Mouse (Mus musculus) layer of hippocampus, adult 8-10 months (tissue): ENCODE measurements around the gene Myef2. TPM values are rescaled to one million over a fixed set of nuclear protein-coding genes. Genes with fewer than 3 reads are reported as not detected.

Experiments
- DNase-seq, 2 experiments: peaks; one replicate each; pipeline ENCODE4 v3.0.0; 2022; ENCODE audit warnings: low spot score in 2 of 2
- total RNA-seq, 4 experiments: library from RNA; stranded (reverse); gene quantifications; 2 replicates each; pipeline ENCODE4 v1.2.4; 2022

Gene Myef2
- total RNA-seq, 4 experiments from 2014 or later = 86.0 to 92.4 (median 89.1) TPM

- no peak for DNase-seq
These were observed 55.6 kb downstream of the Myef2 start, which contains the start of gene Slc24a5 for GRCm38 (mm10) chr2:125067894-125068293. Gene Slc24a5, plus strand, starts transcription at chr2:125068124.

- no peak for DNase-seq
These were observed 56.1 kb downstream of the Myef2 start for GRCm38 (mm10) chr2:125067373-125067772.

- no peak for DNase-seq
These were observed 60.5 kb downstream of the Myef2 start for GRCm38 (mm10) chr2:125062944-125063343.

DNA sequence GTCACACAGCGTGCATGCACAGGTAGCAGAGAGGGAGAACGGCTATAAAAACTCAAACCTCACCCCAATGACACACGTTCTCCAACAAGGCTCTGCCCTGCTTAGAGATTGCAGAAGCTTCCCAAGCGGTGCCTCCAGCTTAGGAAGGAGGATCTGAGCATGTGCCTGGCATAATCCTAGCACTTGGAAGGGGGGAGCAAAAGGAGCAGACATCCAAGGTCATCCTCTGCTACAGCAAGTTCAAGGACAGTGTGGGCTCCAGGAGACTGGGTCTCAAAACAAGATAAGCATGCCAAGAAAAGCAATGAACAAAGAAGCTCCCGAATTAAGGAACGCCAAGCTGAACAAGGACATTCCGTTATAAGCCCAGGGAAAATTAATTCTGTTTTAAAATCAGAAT, 62.0 kb downstream of the Myef2 start:
- DNase-seq = no peak

DNA sequence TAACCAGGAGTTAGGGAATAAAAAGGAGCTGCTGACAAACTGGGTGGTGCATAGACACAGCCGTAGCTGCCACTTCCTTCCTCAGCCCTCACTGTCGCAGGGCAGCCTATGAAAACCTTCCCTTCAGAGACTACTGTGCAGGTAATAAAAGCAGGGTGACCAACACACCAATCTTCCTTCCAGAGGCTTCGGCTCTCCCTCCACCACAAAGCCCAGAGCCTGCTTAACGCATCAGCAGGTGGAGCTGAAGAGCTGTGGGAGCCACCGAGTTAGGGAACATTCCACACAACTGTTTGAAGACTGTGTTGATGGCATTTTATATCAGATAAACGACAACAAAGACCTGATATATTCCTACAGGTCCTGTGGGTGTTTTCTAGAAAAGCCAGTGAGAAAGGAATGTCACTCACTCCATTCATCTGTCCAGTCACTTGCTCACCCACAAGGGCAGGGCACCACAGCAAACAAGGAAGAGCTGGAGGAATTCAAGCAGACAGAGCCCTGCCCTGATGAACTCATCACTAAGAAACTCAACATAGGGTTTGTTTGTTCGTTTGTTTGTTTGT, 66.1 kb downstream of the Myef2 start:
- DNase-seq = peak; percentile 20 to 39

DNA sequence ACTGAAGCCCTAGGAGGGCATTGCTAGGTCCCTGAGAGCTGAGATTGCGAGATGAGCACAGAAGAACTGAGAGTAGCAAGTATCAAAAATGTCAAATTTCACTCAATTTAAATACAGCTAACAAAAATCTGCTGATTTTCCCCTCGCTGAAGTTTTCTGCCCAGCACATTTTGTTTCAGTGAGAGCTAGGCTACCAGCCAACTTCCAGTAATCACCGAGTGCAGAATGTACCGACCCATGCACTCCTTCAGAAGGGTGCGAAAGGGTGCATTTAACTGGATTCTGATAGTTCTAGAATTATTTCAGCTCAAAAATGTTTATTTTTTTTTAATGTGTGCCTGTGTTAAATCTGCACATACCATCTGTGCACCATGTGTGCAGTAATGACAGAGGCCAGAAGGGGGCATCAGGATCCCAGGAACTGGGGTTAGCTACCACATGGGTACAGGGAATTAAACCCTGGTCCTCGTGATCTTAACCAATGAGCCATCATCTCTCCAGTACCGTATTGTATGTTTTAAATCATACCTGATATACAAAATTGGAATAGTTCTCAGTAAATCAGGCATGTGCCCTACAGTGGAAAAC, 68.1 kb downstream of the Myef2 start:
- DNase-seq = no peak

Other genes starting within 250 kb of the Myef2 start
- gene Slc24a5, start 55.5 kb downstream of the Myef2 start, total RNA-seq = 1 to 10 TPM in 3 of 4 experiments, under 1 TPM in 1; 0.69 to 1.4 (median 1.3) TPM
- 10 to 100 TPM; 12.0 to 15.0 (median 13.5) TPM for gene Ctxn2, start 13.0 kb upstream of the Myef2 start, total RNA-seq
- gene Slc12a1, start 28.8 kb upstream of the Myef2 start, total RNA-seq = under 1 TPM in 3 of 4 experiments, not detected in 1; 0.10 to 0.27 (median 0.25) TPM
- 10 to 100 TPM; 24.6 to 30.0 (median 28.4) TPM for gene Dut, start 123.5 kb upstream of the Myef2 start, total RNA-seq